Mouse (Mus musculus) liver, adult 2 months (tissue): ENCODE data around the gene Hspb8.

Experiments
- CTCF ChIP-seq: fragments of 200-500 bp; IDR thresholded peaks from 2 replicates; pipeline ENCODE4 v1.5.1; 2011; ENCODE audit warnings: low read depth, low read length, control low read depth
- POLR2A ChIP-seq: fragments of 200-500 bp; IDR thresholded peaks from 2 replicates; pipeline ENCODE4 v1.6.1; 2011; ENCODE audit warnings: low read length, control low read depth; ENCODE audit not compliant: insufficient read depth; ENCODE audit errors: extremely low read depth

DNA sequence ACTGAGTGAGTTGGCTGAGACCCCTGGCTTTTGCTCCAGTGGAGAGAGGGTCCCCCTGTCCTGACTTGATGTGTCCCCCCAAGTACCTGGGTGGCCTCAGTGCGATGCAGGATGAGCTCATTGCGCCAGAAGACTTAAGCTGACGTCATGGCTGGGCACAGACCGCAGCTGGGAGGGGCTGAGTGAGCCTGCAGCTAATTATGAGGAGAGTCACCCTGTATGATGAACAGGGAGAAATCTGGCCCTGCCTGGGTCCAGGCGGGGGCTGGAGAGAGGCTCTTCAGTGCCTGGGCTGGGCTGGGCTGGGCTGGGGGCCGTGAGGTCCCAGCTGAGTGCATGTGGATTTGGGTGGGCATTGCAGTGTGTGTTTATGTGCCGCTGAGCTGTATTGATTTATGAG lies 2.6 kb upstream of the Hspb8 start:
- TF ChIP-seq CTCF: no peak
- TF ChIP-seq POLR2A: no peak
